12 mouse cellular contexts compared by ENCODE assay signal in the genomic region with DNA sequence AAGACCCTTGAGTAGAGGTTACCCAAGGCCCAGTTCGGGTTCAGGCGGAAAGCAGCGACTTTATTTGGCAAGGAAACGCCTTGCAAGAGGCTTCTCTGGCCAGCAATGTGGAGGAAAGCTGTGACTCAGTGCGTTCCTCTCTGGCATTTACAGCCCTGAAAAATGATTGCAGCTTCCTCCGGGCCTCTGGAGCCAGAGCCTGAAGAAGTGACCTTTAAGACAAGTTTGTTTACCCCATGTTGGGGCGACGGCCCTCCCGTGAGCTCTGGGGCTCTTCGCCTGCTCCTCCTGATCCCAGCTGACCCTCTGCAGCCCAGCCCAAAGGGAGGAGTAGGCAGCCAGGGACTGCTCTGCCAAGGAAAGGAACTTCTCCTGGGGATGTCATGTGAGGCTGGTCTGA.
DNase-seq lines count a peak whose midpoint lies in the region; ATAC-seq lines count a peak whose summit lies in the region.
"Had no signal": no experiment of that assay in that cellular context is flagged by ENCODE, and none has a peak within 500 bp of the region (broad histone marks: within the 10 kb centered on the region; RNA-seq: fewer than 3 reads in every experiment).

No protein-coding gene starts in this region.

- no peak overlapping the region for H3K9ac ChIP-seq in kidney, embryonic 14.5 days (ENCODE audit: low read depth, low read length)
- H3K9ac ChIP-seq: forebrain, embryonic 13.5 days; hindbrain, embryonic 15.5 days; neural tube, embryonic 15.5 days had no signal

- intact Hi-C loops in left cerebral cortex, postnatal 10 days (cut with DNase I): no loop called here

- peak; percentile 78 for DNase-seq in adrenal gland, adult 2 months
- peak; percentile 40 for DNase-seq in lung, postnatal 36 days
- DNase-seq in ovary, adult 18-20 months (ENCODE audit: low spot score): no peak
- no peak for DNase-seq in left cerebral cortex, postnatal 10 days (ENCODE audit: extremely low spot score in 1 of 2, low spot score in 2 of 2)
- DNase-seq in thymus, postnatal 14 days: no peak
- DNase-seq: cerebellum, postnatal 36 days; thymus, adult 2 months had no signal

- H3K4me1 ChIP-seq in brown adipose tissue, adult 24 weeks (ENCODE audit: control insufficient read depth, insufficient read depth, insufficient read length, low read length): peaks cover 8% of the 10 kb centered on the region
- H3K4me1 ChIP-seq in kidney, embryonic 14.5 days (ENCODE audit: control insufficient read depth, insufficient read depth, low read length): peaks cover 3% of the 10 kb centered on the region; the same call in 1 of the 2 replicates
- H3K4me1 ChIP-seq: forebrain, embryonic 13.5 days had no signal

- peaks cover 47% of the 10 kb centered on the region for H3K27me3 ChIP-seq in kidney, embryonic 14.5 days (ENCODE audit: control insufficient read depth, insufficient read depth, low read length)

- no peak for ATAC-seq in kidney, embryonic 14.5 days (ENCODE audit: low FRiP score, low TSS enrichment)
- ATAC-seq: forebrain, embryonic 13.5 days had no signal

- WGBS in kidney, embryonic 14.5 days: 15% methylated on average over 10 of the region's 10 CpGs

- no peak overlapping the region for H3K4me3 ChIP-seq in brown adipose tissue, adult 24 weeks (ENCODE audit: insufficient read depth, low read depth, low read length)
- no peak overlapping the region for H3K4me3 ChIP-seq in kidney, embryonic 14.5 days (ENCODE audit: low read length)
- H3K4me3 ChIP-seq: forebrain, embryonic 13.5 days; hindbrain, embryonic 15.5 days; neural tube, embryonic 15.5 days had no signal

- H3K36me3 ChIP-seq in kidney, embryonic 14.5 days (ENCODE audit: control insufficient read depth, insufficient read depth, low read length): no peaks in the 10 kb centered on the region
- H3K36me3 ChIP-seq: hindbrain, embryonic 15.5 days; neural tube, embryonic 15.5 days had no signal

- H3K27ac ChIP-seq in brown adipose tissue, adult 24 weeks (replicated peaks; ENCODE audit: low read depth, low read length): peak overlapping the region; percentile 53
- H3K27ac ChIP-seq in kidney, embryonic 14.5 days (ENCODE audit: low read depth, low read length): peak overlapping the region; percentile 20; the same call in 1 of the 2 replicates
- H3K27ac ChIP-seq: forebrain, embryonic 13.5 days; hindbrain, embryonic 15.5 days; neural tube, embryonic 15.5 days had no signal

- no peak overlapping the region for H3K4me2 ChIP-seq in kidney, embryonic 14.5 days (replicated peaks; ENCODE audit: low read depth, low read length)
- H3K4me2 ChIP-seq: forebrain, embryonic 13.5 days; hindbrain, embryonic 15.5 days; neural tube, embryonic 15.5 days had no signal

- no peaks in the 10 kb centered on the region for H3K9me3 ChIP-seq in kidney, embryonic 14.5 days (ENCODE audit: control insufficient read depth, low read length)
- H3K9me3 ChIP-seq: forebrain, embryonic 13.5 days; hindbrain, embryonic 15.5 days; neural tube, embryonic 15.5 days had no signal

Comparison
In these comparisons a context has a peak if more than half of its experiments do, and no peak if none do; other contexts are left out.
1. DNase-seq: peak in adrenal gland, adult 2 months (single experiment) and lung, postnatal 36 days (single experiment); none in ovary, adult 18-20 months (single experiment), left cerebral cortex, postnatal 10 days (0 of 2) and thymus, postnatal 14 days (single experiment).